Mouse (Mus musculus) bone marrow, adult 2 months (tissue): ENCODE measurements around the gene Ghr. TPM values are rescaled to one million over a fixed set of nuclear protein-coding genes. Genes with fewer than 3 reads are reported as not detected.

Source experiments
- H3K27ac ChIP-seq: fragments of 200-500 bp; 2 replicates; pipeline ENCODE4 v1.5.1; 2012; ENCODE audit warnings: low read depth, mild to moderate bottlenecking, control low read depth, inconsistent platforms, low read length; ENCODE audit not compliant: control insufficient read depth, poor library complexity, insufficient read depth
- H3K4me1 ChIP-seq: fragments of 200-500 bp; 2 replicates; pipeline ENCODE4 v1.6.1; 2011; ENCODE audit warnings: low read length; ENCODE audit not compliant: control insufficient read depth, insufficient read depth
- H3K4me3 ChIP-seq: fragments of 200-500 bp; replicated peaks from 2 replicates; pipeline ENCODE3; 2011; ENCODE audit warnings: mild to moderate bottlenecking, low read depth, low read length, control low read depth; ENCODE audit not compliant: control insufficient read depth
- CTCF ChIP-seq: fragments of 200-500 bp; IDR thresholded peaks from 2 replicates; pipeline ENCODE4 v1.5.1; 2011; ENCODE audit warnings: low read length, control low read depth; ENCODE audit not compliant: control insufficient read depth, insufficient read depth
- POLR2A ChIP-seq: fragments of 200-500 bp; IDR thresholded peaks from 2 replicates; pipeline ENCODE4 v1.6.1; 2011; ENCODE audit warnings: low read depth, mild to moderate bottlenecking, control low read depth, low read length, borderline replicate concordance; ENCODE audit not compliant: control insufficient read depth
- WGBS: fragments of 180-500 bp; shearing (Covaris S2); methylation state at CpG from one replicate; pipeline ENCODE4 v1.1.7; 2018; 5-methylcytosine and 5-hydroxymethylcytosine counted together
- polyA plus RNA-seq: library from polyadenylated mRNA; stranded (reverse); fragments of >200 nt; gene quantifications from 2 replicates; pipeline ENCODE4 v1.2.4, GENCODE M21; 2011; ENCODE audit warnings: low replicate concordance; ENCODE audit not compliant: missing spikeins, insufficient read depth, insufficient read length

Gene Ghr
- polyA plus RNA-seq, 1 experiment = 10.0 TPM

- WGBS = 69% methylated on average over 2 of the region's 2 CpGs
- H3K4me1 ChIP-seq = no peaks in the 10 kb centered on the region
- no peak overlapping the region for H3K4me3 ChIP-seq
- no peak for TF ChIP-seq POLR2A
- TF ChIP-seq CTCF = no peak
- no peak overlapping the region for H3K27ac ChIP-seq
Measured at GRCm38 (mm10) chr15:3353696-3354095, 229.6 kb downstream of the Ghr start.

GRCm38 (mm10) chr15:3349306-3350064 is 233.8 kb downstream of the Ghr start:
- 57% methylated on average over 6 of the region's 6 CpGs for WGBS
- Histone ChIP-seq H3K27ac (no peak overlapping the region), H3K4me1 (no peaks in the 10 kb centered on the region), H3K4me3 (no peak overlapping the region)
- TF ChIP-seq POLR2A (no peak), CTCF (no peak)

GRCm38 (mm10) chr15:3346682-3347081 is 236.6 kb downstream of the Ghr start:
- WGBS = 71% methylated on average over 3 of the region's 3 CpGs
- Histone ChIP-seq H3K4me1 (no peaks in the 10 kb centered on the region), H3K27ac (no peak overlapping the region), H3K4me3 (no peak overlapping the region)
- TF ChIP-seq CTCF = no peak

- Histone ChIP-seq H3K27ac (no peak overlapping the region), H3K4me1 (no peaks in the 10 kb centered on the region), H3K4me3 (no peak overlapping the region)
- WGBS = 85% methylated on average over 4 of the region's 4 CpGs
- TF ChIP-seq CTCF (no peak), POLR2A (no peak)
Measured at GRCm38 (mm10) chr15:3344555-3344954, 238.7 kb downstream of the Ghr start.

GRCm38 (mm10) chr15:3341806-3342582 is 241.3 kb downstream of the Ghr start:
- no peaks in the 10 kb centered on the region for H3K4me1 ChIP-seq
- H3K27ac ChIP-seq = no peak overlapping the region
- WGBS = 85% methylated on average over 4 of the region's 4 CpGs
- H3K4me3 ChIP-seq = no peak overlapping the region
- TF ChIP-seq CTCF (no peak), POLR2A (no peak)

GRCm38 (mm10) chr15:3339847-3340246 is 243.4 kb downstream of the Ghr start:
- H3K4me3 ChIP-seq = no peak overlapping the region
- TF ChIP-seq POLR2A (no peak), CTCF (no peak)
- WGBS = 50% methylated on average over 3 of the region's 3 CpGs
- no peak overlapping the region for H3K27ac ChIP-seq
- no peaks in the 10 kb centered on the region for H3K4me1 ChIP-seq

GRCm38 (mm10) chr15:3332517-3332916 is 250.8 kb downstream of the Ghr start:
- no peaks in the 10 kb centered on the region for H3K4me1 ChIP-seq
- H3K4me3 ChIP-seq = no peak overlapping the region
- no peak overlapping the region for H3K27ac ChIP-seq
- 74% methylated on average over 4 of the region's 4 CpGs for WGBS
- TF ChIP-seq POLR2A = no peak
- TF ChIP-seq CTCF = no peak

- H3K27ac ChIP-seq = no peak overlapping the region
- 62% methylated on average over 2 of the region's 2 CpGs for WGBS
- no peak overlapping the region for H3K4me3 ChIP-seq
- H3K4me1 ChIP-seq = no peaks in the 10 kb centered on the region
- TF ChIP-seq POLR2A (no peak), CTCF (no peak)
Measured at GRCm38 (mm10) chr15:3331813-3332212, 251.5 kb downstream of the Ghr start.

- no peak overlapping the region for H3K4me3 ChIP-seq
- no peaks in the 10 kb centered on the region for H3K4me1 ChIP-seq
- 59% methylated on average over 1 of the region's 1 CpGs for WGBS
- TF ChIP-seq POLR2A = no peak
- TF ChIP-seq CTCF = no peak
- no peak overlapping the region for H3K27ac ChIP-seq
Measured at GRCm38 (mm10) chr15:3330291-3330690, 253.0 kb downstream of the Ghr start.
